Mouse (Mus musculus) mesoderm, embryonic 11.5 days (tissue): Measurements from ENCODE around the gene Atp5b.
A peak's percentile ranks its signal among the peaks of the same experiment; 100 is the strongest.
"Not testable (repeated sequence)": the region's sequence is repeated elsewhere in the genome, so short reads cannot be mapped to it uniquely, and the experiment has no call there.

ENCODE experiments used
- DNase-seq: peaks from one replicate; pipeline ENCODE4 v3.0.0-alpha.2; 2012; ENCODE audit warnings: low read depth, low spot score

Gene Atp5b

GRCm38 (mm10) chr10:128069201-128069600 lies 13.9 kb upstream of the Atp5b start:
- DNase-seq: no peak

GRCm38 (mm10) chr10:128070432-128070831 lies 12.6 kb upstream of the Atp5b start:
- DNase-seq: not testable (repeated sequence)

GRCm38 (mm10) chr10:128078269-128078668 lies 4.8 kb upstream of the Atp5b start:
- not testable (repeated sequence) for DNase-seq

- DNase-seq: no peak
Observed at GRCm38 (mm10) chr10:128080496-128080895, 2.6 kb upstream of the Atp5b start.

- no peak for DNase-seq
Observed at GRCm38 (mm10) chr10:128081807-128082476, 1.1 kb upstream of the Atp5b start.

GRCm38 (mm10) chr10:128082477-128082808 lies 630 bp upstream of the Atp5b start:
- DNase-seq: no peak

GRCm38 (mm10) chr10:128083688-128084087 lies 615 bp downstream of the Atp5b start:
- DNase-seq: no peak

- no peak for DNase-seq
Observed at GRCm38 (mm10) chr10:128084160-128084559, 1.1 kb downstream of the Atp5b start.

GRCm38 (mm10) chr10:128086391-128086790 lies 3.3 kb downstream of the Atp5b start:
- peak; percentile 43 for DNase-seq

- DNase-seq: not testable (repeated sequence)
Observed at GRCm38 (mm10) chr10:128087216-128087615, 4.1 kb downstream of the Atp5b start.

- DNase-seq: no peak
Observed at GRCm38 (mm10) chr10:128088181-128088580, 5.1 kb downstream of the Atp5b start.

- DNase-seq: no peak
Observed at GRCm38 (mm10) chr10:128089842-128090241, 6.8 kb downstream of the Atp5b start.

- DNase-seq: peak; percentile 91
Observed at GRCm38 (mm10) chr10:128090651-128091563, 7.8 kb downstream of the Atp5b start.

GRCm38 (mm10) chr10:128091564-128092505 lies 8.8 kb downstream of the Atp5b start, which contains the start of gene Baz2a:
Gene Baz2a, plus strand, starts transcription at chr10:128091577.
- peak; percentile 43 for DNase-seq

- DNase-seq: peak; percentile 80
Observed at GRCm38 (mm10) chr10:128092506-128093495, 9.7 kb downstream of the Atp5b start.

- DNase-seq: no peak
Observed at GRCm38 (mm10) chr10:128093496-128094294, 10.6 kb downstream of the Atp5b start.

- DNase-seq: peak; percentile 87
Observed at GRCm38 (mm10) chr10:128094340-128094968, 11.4 kb downstream of the Atp5b start.

- DNase-seq: no peak
Observed at GRCm38 (mm10) chr10:128095003-128095636, 12.0 kb downstream of the Atp5b start.

- DNase-seq: no peak
Observed at GRCm38 (mm10) chr10:128096313-128096692, 13.2 kb downstream of the Atp5b start.
